Mouse (Mus musculus): ENCODE data around the gene Ankle2. TPM values are rescaled to one million over a fixed set of nuclear protein-coding genes. Genes with fewer than 3 reads are reported as not detected.

Gene Ankle2
- 0.32 and 3.0 TPM in 2 replicates for polyA plus RNA-seq (2012; ENCODE audit: insufficient read depth, low replicate concordance)

DNA sequence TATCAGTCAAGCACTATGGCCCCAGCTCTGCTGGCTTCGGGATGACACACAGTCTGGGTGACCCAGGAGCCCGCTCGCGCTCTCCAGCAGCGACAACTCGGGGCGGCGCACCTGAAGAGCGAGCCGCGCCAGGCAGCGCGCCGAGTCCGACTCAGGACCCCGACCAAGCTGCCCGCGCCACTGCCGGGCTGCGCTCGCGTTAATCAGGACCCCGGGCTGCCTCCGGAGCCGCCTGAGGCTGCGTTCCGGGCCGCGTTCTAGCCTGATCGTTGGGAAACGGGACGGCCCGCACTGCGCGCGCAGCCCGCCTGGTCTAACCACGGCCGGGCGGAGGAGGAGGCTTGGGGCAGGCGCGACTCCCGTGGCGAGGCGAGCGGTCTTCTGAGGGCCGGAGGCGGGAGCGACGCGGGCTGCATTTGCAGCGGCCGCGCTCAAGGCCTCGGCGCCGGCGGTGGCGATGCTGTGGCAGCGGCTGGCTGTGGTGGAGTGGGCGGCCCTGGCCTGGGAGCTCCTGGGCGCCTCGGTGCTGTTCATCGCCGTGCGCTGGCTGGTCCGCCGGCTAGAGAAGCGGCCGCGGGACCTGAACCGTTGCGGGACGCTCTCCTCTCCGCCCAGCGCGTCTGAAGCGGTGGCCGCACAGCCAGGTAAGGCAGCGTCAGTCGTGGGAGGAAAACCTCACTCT lies at the start of gene Ankle2:
Ankle2 (plus strand) TSS at position 225 of the 682 bp plus-strand sequence.
- Histone ChIP-seq H3K36me3 (replicated peaks; ENCODE audit: low read length) (peaks cover 38% of the 10 kb centered on the region), H3K27me3 (replicated peaks) (no peaks in the 10 kb centered on the region), H3K9me3 (no peaks in the 10 kb centered on the region), H3K4me1 (peaks cover 27% of the 10 kb centered on the region), H3K4me3 (replicated peaks) (peak within 1 kb of the TSS; percentile 99)
- TF ChIP-seq GATA1 (IDR thresholded peaks at IDR 0.05; ENCODE audit: borderline replicate concordance, low read length) (no peak), FLI1 (IDR thresholded peaks at IDR 0.05; ENCODE audit: low read length) (no peak)

DNA sequence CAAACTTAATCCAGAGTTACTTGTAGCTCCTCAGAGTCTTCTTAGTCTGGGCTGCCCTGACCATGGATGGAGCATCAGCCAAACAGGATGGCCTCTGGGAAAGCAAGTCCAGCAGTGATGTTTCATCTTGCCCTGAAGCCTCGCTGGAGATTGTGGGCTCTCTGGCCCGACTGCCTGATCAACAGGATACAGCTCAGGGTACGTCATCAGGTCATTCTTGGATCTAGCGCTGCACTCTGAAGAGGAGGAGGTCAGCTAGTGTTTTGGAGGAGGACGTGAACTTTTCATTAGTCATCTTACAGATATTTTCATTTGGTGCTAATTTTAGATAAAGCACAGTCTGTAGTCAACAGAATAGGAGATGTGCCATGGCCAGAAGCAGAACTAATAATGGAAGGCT lies 49.1 kb upstream of the Ankle2 start:
- no peaks in the 10 kb centered on the region for H3K27me3 ChIP-seq (replicated peaks)
- no peak overlapping the region for H3K4me3 ChIP-seq (replicated peaks)
- TF ChIP-seq FLI1 (IDR thresholded peaks at IDR 0.05; ENCODE audit: low read length) (no peak), GATA1 (IDR thresholded peaks at IDR 0.05; ENCODE audit: borderline replicate concordance, low read length) (no peak)
- H3K36me3 ChIP-seq (replicated peaks; ENCODE audit: low read length): peaks cover 55% of the 10 kb centered on the region
- peaks cover 34% of the 10 kb centered on the region for H3K4me1 ChIP-seq
- H3K9me3 ChIP-seq: no peaks in the 10 kb centered on the region

DNA sequence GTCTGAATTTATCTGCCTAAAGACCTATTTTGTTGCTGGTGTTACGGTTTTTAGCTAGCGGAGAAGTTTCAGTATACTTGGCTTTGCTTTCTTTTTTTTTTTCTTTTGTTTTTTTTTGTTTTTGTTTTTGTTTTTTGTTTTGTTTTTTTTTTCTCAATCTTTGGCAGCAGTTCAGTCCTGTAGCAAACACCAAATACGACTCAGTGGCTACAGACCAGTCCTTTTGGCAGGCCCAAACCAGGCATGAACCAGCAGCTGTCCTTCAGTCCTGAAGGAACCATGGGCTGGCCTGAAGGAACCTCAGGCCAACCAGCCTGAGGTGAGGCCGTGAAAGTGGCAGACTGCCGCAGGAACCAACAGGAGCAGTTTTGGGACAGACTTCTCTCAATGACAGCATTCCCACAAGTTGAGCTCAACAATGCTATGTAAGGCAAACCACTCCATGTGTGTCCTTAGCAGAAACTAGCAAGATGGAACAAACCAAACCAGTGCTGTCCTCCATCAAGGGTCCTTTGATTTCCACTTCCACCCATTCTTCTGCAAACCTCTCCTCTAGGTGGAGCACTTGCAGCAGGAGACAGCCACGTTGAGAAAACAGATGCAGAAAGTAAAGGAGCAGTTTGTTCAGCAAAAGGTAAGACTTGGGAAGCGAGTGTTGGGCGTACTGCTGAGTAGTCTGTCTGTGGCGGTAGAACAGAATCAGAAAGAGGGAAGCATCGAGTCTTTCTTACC lies 27.5 kb upstream of the Ankle2 start:
- H3K4me1 ChIP-seq: no peaks in the 10 kb centered on the region
- no peaks in the 10 kb centered on the region for H3K9me3 ChIP-seq
- peaks cover 85% of the 10 kb centered on the region for H3K36me3 ChIP-seq (replicated peaks; ENCODE audit: low read length)
- H3K27me3 ChIP-seq (replicated peaks): no peaks in the 10 kb centered on the region
- TF ChIP-seq FLI1 (IDR thresholded peaks at IDR 0.05; ENCODE audit: low read length): no peak
- TF ChIP-seq GATA1 (IDR thresholded peaks at IDR 0.05; ENCODE audit: borderline replicate concordance, low read length): no peak
- H3K4me3 ChIP-seq (replicated peaks): no peak overlapping the region

DNA sequence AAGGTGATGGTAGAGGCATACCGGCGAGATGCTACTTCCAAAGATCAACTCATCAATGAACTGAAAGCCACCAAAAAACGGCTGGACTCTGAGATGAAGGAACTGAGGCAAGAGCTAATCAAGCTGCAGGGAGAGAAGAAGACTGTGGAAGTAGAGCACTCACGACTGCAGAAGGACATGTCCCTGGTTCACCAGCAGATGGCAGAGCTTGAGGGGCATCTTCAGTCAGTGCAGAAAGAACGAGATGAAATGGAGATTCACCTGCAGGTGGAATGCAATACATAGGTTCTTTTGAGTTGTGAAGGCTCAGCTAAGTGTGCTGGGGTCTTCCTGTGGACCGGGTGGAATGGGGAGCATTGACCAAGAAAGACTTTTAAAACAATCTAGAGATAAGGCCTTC lies 26.0 kb upstream of the Ankle2 start:
- H3K4me1 ChIP-seq: no peaks in the 10 kb centered on the region
- H3K36me3 ChIP-seq (replicated peaks; ENCODE audit: low read length): peaks cover 97% of the 10 kb centered on the region
- no peak for TF ChIP-seq FLI1 (IDR thresholded peaks at IDR 0.05; ENCODE audit: low read length)
- no peak for TF ChIP-seq GATA1 (IDR thresholded peaks at IDR 0.05; ENCODE audit: borderline replicate concordance, low read length)
- no peaks in the 10 kb centered on the region for H3K27me3 ChIP-seq (replicated peaks)
- H3K4me3 ChIP-seq (replicated peaks): no peak overlapping the region
- no peaks in the 10 kb centered on the region for H3K9me3 ChIP-seq

DNA sequence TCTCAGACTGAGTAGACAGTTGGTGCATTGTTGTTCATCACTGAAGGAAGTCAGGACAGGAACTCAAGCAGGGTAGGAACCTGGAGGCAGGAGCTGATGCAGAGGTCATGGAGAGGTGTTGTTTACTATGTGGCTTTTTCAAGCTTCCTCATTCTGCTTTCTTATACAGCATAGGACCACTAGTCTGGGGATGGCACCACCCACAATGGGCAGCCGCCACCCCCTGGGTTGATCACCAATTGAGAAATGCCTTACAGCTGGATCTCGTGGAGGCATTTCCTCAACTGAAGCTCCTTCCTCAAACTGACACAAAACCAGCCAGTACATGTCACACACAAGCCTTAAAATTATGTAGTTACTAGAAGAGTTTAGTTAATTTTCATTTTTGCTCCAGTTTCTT lies 19.5 kb upstream of the Ankle2 start:
- H3K36me3 ChIP-seq (replicated peaks; ENCODE audit: low read length): peaks cover 99% of the 10 kb centered on the region
- H3K27me3 ChIP-seq (replicated peaks): no peaks in the 10 kb centered on the region
- TF ChIP-seq GATA1 (IDR thresholded peaks at IDR 0.05; ENCODE audit: borderline replicate concordance, low read length): no peak
- TF ChIP-seq FLI1 (IDR thresholded peaks at IDR 0.05; ENCODE audit: low read length): no peak
- no peaks in the 10 kb centered on the region for H3K4me1 ChIP-seq
- no peak overlapping the region for H3K4me3 ChIP-seq (replicated peaks)
- no peaks in the 10 kb centered on the region for H3K9me3 ChIP-seq

DNA sequence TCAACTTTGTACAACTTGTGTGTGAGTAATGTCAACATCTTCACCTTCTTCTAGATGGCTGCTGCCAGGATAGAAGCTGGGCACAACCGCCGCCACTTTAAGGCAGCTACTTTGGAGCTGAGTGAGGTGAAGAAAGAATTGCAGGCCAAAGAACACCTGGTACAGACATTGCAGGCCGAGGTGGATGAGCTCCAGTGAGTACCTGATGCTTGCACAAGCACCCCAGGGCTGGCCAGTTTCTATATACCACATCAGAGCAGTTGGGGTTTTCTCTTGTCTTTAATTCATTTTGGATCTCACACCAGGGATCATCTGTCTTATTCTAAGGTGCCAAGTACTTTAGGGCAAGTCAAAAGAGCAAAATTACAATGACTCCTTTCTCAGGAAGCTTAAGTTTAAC lies 14.0 kb upstream of the Ankle2 start:
- H3K9me3 ChIP-seq: no peaks in the 10 kb centered on the region
- TF ChIP-seq GATA1 (IDR thresholded peaks at IDR 0.05; ENCODE audit: borderline replicate concordance, low read length): no peak
- no peak for TF ChIP-seq FLI1 (IDR thresholded peaks at IDR 0.05; ENCODE audit: low read length)
- H3K4me3 ChIP-seq (replicated peaks): no peak overlapping the region
- peaks cover 99% of the 10 kb centered on the region for H3K36me3 ChIP-seq (replicated peaks; ENCODE audit: low read length)
- no peaks in the 10 kb centered on the region for H3K4me1 ChIP-seq
- no peaks in the 10 kb centered on the region for H3K27me3 ChIP-seq (replicated peaks)

DNA sequence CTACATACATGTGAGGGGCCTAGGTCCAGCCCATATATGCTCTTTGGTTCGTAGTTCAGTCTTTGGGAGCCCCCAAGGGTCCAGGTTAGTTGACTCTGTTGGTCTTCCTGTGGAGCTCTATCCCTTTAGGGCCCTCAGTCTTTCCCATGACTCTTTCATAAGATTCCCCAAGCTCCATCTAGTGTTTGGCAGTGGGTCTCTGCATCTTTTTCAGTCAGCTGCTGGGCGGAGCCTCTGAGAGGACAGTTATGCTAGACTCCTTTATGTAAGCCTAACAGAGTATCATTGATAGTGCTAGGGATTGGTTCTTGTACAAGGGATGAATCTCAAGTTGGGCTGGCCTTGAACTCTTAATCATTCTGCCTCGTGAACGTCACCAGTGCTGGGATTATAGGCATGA lies 10.5 kb upstream of the Ankle2 start:
- H3K4me3 ChIP-seq (replicated peaks): no peak overlapping the region
- TF ChIP-seq GATA1 (IDR thresholded peaks at IDR 0.05; ENCODE audit: borderline replicate concordance, low read length) (no peak), FLI1 (IDR thresholded peaks at IDR 0.05; ENCODE audit: low read length) (no peak)
- no peaks in the 10 kb centered on the region for H3K4me1 ChIP-seq
- no peaks in the 10 kb centered on the region for H3K9me3 ChIP-seq
- no peaks in the 10 kb centered on the region for H3K27me3 ChIP-seq (replicated peaks)
- peaks cover 98% of the 10 kb centered on the region for H3K36me3 ChIP-seq (replicated peaks; ENCODE audit: low read length)

DNA sequence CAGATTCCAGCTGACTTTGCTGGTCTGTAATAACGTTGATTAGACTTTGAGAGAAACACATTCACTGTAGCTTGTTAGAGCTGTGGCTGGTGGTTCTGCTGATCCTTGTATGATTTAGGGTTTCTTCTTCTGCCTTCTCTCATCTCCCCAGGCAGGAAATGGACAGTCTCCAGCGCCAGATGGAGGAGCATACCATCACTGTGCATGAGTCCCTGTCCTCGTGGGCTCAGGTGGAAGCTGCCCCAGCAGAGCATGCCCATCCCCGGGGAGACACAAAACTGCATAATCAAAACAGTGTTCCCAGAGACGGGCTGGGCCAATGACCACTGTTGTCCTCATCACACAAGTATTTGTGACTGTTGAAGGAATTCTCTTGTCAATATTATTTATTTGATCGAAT lies 8.0 kb upstream of the Ankle2 start:
- Histone ChIP-seq H3K36me3 (replicated peaks; ENCODE audit: low read length) (peaks cover 98% of the 10 kb centered on the region), H3K4me1 (no peaks in the 10 kb centered on the region), H3K4me3 (replicated peaks) (no peak overlapping the region), H3K27me3 (replicated peaks) (no peaks in the 10 kb centered on the region), H3K9me3 (no peaks in the 10 kb centered on the region)
- TF ChIP-seq FLI1 (IDR thresholded peaks at IDR 0.05; ENCODE audit: low read length) (no peak), GATA1 (IDR thresholded peaks at IDR 0.05; ENCODE audit: borderline replicate concordance, low read length) (no peak)

DNA sequence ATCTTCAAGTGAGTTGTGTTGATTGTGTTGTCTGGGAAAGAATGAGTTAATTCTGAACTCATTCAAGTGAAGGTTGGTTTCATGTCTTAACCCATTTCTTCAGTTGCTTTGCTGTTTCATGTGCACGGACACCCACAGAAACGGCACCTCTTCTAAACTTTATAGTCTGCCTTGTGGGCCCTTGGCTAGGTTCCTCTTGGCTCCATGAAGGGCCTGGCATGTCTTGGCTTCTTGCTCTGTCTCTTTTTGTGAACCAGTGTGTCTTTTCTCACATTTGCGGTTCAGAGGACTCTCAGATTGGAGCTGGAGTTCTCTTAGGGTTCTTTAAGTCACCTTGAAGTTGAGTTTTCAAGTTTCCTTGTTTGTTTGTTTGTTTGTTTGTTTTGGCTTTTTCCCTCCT lies 5.7 kb upstream of the Ankle2 start:
- peaks cover 4% of the 10 kb centered on the region for H3K4me1 ChIP-seq
- H3K27me3 ChIP-seq (replicated peaks): no peaks in the 10 kb centered on the region
- TF ChIP-seq GATA1 (IDR thresholded peaks at IDR 0.05; ENCODE audit: borderline replicate concordance, low read length): no peak
- no peak for TF ChIP-seq FLI1 (IDR thresholded peaks at IDR 0.05; ENCODE audit: low read length)
- no peak overlapping the region for H3K4me3 ChIP-seq (replicated peaks)
- H3K36me3 ChIP-seq (replicated peaks; ENCODE audit: low read length): peaks cover 78% of the 10 kb centered on the region
- H3K9me3 ChIP-seq: no peaks in the 10 kb centered on the region

DNA sequence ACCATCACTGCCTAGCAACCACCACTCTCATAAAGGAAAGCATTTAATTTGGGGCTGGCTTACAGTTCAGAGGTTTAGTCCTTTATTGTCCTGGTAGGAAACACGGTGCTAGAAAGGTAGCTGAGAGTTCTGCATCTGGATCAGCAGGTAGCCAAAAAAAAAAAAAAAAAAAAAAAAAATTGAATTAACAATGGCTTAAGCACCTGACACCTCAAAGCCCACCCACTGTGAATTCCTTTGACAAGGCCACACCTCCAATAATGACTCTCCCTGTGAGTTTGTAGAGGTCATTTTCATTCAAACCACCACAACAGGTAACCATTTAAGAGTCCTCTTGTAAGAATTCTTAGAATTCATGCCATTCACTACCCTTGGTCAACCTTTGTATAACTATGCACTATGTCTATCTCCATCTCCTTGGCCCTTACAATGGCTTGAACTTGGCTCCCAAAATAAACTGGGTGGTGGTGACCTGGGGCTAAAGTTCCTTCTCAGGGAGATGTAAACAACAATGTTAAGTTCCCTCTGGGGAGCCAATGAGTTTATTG lies 3.4 kb upstream of the Ankle2 start:
- TF ChIP-seq FLI1 (IDR thresholded peaks at IDR 0.05; ENCODE audit: low read length) (no peak), GATA1 (IDR thresholded peaks at IDR 0.05; ENCODE audit: borderline replicate concordance, low read length) (no peak)
- Histone ChIP-seq H3K4me3 (replicated peaks) (no peak overlapping the region), H3K9me3 (no peaks in the 10 kb centered on the region), H3K27me3 (replicated peaks) (no peaks in the 10 kb centered on the region), H3K4me1 (peaks cover 15% of the 10 kb centered on the region), H3K36me3 (replicated peaks; ENCODE audit: low read length) (peaks cover 54% of the 10 kb centered on the region)
